Comparison of ENCODE assay signal across 9 mouse cellular contexts in genomic region chr8:11273506-11274158, GRCm38 (mm10). TPM values are rescaled to one million over a fixed set of nuclear protein-coding genes. Genes with fewer than 3 reads are reported as not detected.
DNase-seq lines count a peak whose midpoint lies in the region; ATAC-seq and TF ChIP-seq lines count a peak whose summit lies in the region.
"Had no signal": no experiment of that assay in that cellular context is flagged by ENCODE, and none has a peak within 500 bp of the region (broad histone marks: within the 10 kb centered on the region; RNA-seq: fewer than 3 reads in every experiment).

No protein-coding gene starts in this region.

- peak; percentile 84 for DNase-seq in 3134 (ENCODE audit: extremely low read depth, insufficient read length, low spot score)
- peak; percentile 99 for DNase-seq in fibroblast of lung, adult 2 months (ENCODE audit: low read depth)
- DNase-seq in left cerebral cortex, adult 8-10 months (ENCODE audit: low spot score in 2 of 2): peak; percentile 37 to 94
- DNase-seq in kidney, adult 2 months: no peak
- no peak for DNase-seq in adrenal gland, postnatal 14 days
- DNase-seq in cerebellum, postnatal 10 days: no peak
- DNase-seq: midbrain, embryonic 14.5 days had no signal

- TF ChIP-seq POLR2A in kidney, adult 2 months (IDR thresholded peaks at IDR 0.05; ENCODE audit: low read depth, low read length): no peak

- no peaks in the 10 kb centered on the region for H3K9me3 ChIP-seq in heart, embryonic 15.5 days (replicated peaks)
- no peaks in the 10 kb centered on the region for H3K9me3 ChIP-seq in neural tube, embryonic 15.5 days (replicated peaks)

- H3K36me3 ChIP-seq in heart, embryonic 15.5 days: no peaks in the 10 kb centered on the region
- H3K36me3 ChIP-seq in kidney, adult 2 months (ENCODE audit: control insufficient read depth, insufficient read depth, low read length): no peaks in the 10 kb centered on the region
- H3K36me3 ChIP-seq in neural tube, embryonic 15.5 days: no peaks in the 10 kb centered on the region

- H3K4me1 ChIP-seq in heart, embryonic 15.5 days (replicated peaks): peaks cover 79% of the 10 kb centered on the region
- peaks cover 45% of the 10 kb centered on the region for H3K4me1 ChIP-seq in kidney, adult 2 months (ENCODE audit: control insufficient read depth, insufficient read depth, low read length)
- H3K4me1 ChIP-seq in neural tube, embryonic 15.5 days: peaks cover 9% of the 10 kb centered on the region; the same call in 1 of the 2 replicates

- 68% methylated on average over 15 of the region's 15 CpGs for WGBS in heart, embryonic 15.5 days
- WGBS in kidney, adult 2 months: 75% methylated on average over 15 of the region's 15 CpGs
- WGBS in neural tube, embryonic 15.5 days: 88% methylated on average over 15 of the region's 15 CpGs

- H3K27me3 ChIP-seq in heart, embryonic 15.5 days: no peaks in the 10 kb centered on the region
- no peaks in the 10 kb centered on the region for H3K27me3 ChIP-seq in kidney, adult 2 months (replicated peaks; ENCODE audit: control insufficient read depth, insufficient read depth, low read length)
- no peaks in the 10 kb centered on the region for H3K27me3 ChIP-seq in neural tube, embryonic 15.5 days (replicated peaks)

- no peak for ATAC-seq in heart, embryonic 15.5 days (replicated peaks; ENCODE audit: insufficient number of reproducible peaks, insufficient read depth, low FRiP score, low read depth)
- no peak for ATAC-seq in neural tube, embryonic 15.5 days (ENCODE audit: low FRiP score)

- TF ChIP-seq CTCF in kidney, adult 2 months (conservative IDR thresholded peaks at IDR 0.05; ENCODE audit: insufficient read depth, insufficient read length, low read depth, low read length): no peak

- no peak overlapping the region for H3K9ac ChIP-seq in heart, embryonic 15.5 days
- no peak overlapping the region for H3K9ac ChIP-seq in neural tube, embryonic 15.5 days (replicated peaks)

- H3K4me2 ChIP-seq in heart, embryonic 15.5 days: no peak overlapping the region
- H3K4me2 ChIP-seq in neural tube, embryonic 15.5 days: no peak overlapping the region

- H3K4me3 ChIP-seq in heart, embryonic 15.5 days: no peak overlapping the region
- no peak overlapping the region for H3K4me3 ChIP-seq in kidney, adult 2 months (ENCODE audit: insufficient read depth, low read depth, low read length)
- no peak overlapping the region for H3K4me3 ChIP-seq in neural tube, embryonic 15.5 days (replicated peaks)

- H3K27ac ChIP-seq in heart, embryonic 15.5 days: peak overlapping the region; percentile 66
- no peak overlapping the region for H3K27ac ChIP-seq in kidney, adult 2 months (ENCODE audit: insufficient read depth, low read depth, low read length)
- no peak overlapping the region for H3K27ac ChIP-seq in neural tube, embryonic 15.5 days (replicated peaks)

RNA-seq across cellular contexts. Expression of gene Col4a2, which starts 39.0 kb away (rescaled TPM):
- 89.8 and 106 TPM in 2 replicates for polyA plus RNA-seq in heart, embryonic 15.5 days (2015; fragmentation: Nextera tagmentation; extraction: Ambion mirVana)
- 10 to 100 TPM; 28.3 to 41.2 (median 29.8) TPM for total RNA-seq in left cerebral cortex, adult 8-10 months (2022)
- 75.6 and 83.5 TPM in 2 replicates for polyA plus RNA-seq in kidney, adult 2 months (2012; rRNA removed)
- 35.4 and 43.7 TPM in 2 replicates for polyA plus RNA-seq in neural tube, embryonic 15.5 days (2015; fragmentation: Nextera tagmentation; extraction: Ambion mirVana)
- total RNA-seq in adrenal gland, postnatal 14 days (2021): 341 and 356 TPM in 2 replicates

RNA-seq across cellular contexts. Expression of gene Col4a1, which starts 39.0 kb away (rescaled TPM):
- 191 and 245 TPM in 2 replicates for polyA plus RNA-seq in heart, embryonic 15.5 days (2015; fragmentation: Nextera tagmentation; extraction: Ambion mirVana)
- total RNA-seq in left cerebral cortex, adult 8-10 months (2022): 10 to 100 TPM; 24.5 to 35.0 (median 30.3) TPM
- polyA plus RNA-seq in kidney, adult 2 months (2012; rRNA removed): 216 and 304 TPM in 2 replicates
- 79.3 and 96.2 TPM in 2 replicates for polyA plus RNA-seq in neural tube, embryonic 15.5 days (2015; fragmentation: Nextera tagmentation; extraction: Ambion mirVana)
- 574 and 650 TPM in 2 replicates for total RNA-seq in adrenal gland, postnatal 14 days (2021)

Comparison
In these comparisons a context has a peak if more than half of its experiments do, and no peak if none do; other contexts are left out.
1. DNase-seq: peak in 3134 (single experiment), fibroblast of lung, adult 2 months (single experiment) and left cerebral cortex, adult 8-10 months (2 of 2); none in kidney, adult 2 months (single experiment), adrenal gland, postnatal 14 days (single experiment) and cerebellum, postnatal 10 days (0 of 2).